Mouse (Mus musculus) retina, embryonic 14.5 days (tissue): ENCODE measurements around the gene Arf5.

Source experiments
- DNase-seq: peaks from one replicate; pipeline ENCODE4 v3.0.0-alpha.2; 2015; ENCODE audit warnings: low spot score

Arf5 gene

DNA sequence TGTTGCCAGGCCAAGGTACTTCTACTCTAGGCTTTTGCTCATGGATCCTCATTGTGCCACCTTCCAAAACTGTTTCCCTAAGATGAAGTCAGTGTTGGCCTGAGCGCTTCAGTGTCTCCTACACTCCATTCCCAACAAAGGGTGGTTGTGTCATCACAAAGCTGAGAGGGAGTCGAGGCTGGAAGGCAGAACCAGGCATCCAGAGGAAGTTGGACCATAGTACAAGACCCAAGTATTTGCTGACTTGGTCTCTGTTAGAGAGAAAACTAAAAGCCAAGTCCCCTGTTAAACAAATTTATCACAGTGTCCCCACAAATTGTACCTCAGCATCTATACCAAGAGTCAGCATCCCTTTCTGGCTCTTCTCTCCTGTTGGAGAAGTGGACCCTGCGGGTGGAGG is 4.9 kb downstream of the Arf5 start, which contains the start of gene Gcc1:
Gcc1 (minus strand) TSS at position 101 of the 400 bp plus-strand sequence.
- DNase-seq, result no peak

DNA sequence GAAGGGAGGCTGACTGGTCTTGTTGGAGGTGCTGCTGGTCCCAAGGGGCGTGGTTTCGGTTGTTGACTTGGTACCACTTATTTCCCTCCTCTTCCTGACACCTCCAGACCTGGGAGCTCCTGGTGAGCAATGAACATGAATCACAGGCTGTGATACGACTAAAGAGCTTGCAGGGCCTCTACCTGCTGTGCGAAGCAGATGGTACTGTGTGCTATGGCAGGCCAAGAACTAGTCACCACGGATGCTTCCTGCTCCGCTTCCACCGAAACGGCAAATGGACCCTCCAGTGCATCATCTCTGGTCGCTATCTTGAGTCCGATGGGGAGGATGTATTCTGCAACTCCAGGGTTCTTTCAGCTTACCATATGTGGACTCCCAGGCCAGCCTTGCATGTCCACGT is 6.5 kb downstream of the Arf5 start:
- no peak for DNase-seq

DNA sequence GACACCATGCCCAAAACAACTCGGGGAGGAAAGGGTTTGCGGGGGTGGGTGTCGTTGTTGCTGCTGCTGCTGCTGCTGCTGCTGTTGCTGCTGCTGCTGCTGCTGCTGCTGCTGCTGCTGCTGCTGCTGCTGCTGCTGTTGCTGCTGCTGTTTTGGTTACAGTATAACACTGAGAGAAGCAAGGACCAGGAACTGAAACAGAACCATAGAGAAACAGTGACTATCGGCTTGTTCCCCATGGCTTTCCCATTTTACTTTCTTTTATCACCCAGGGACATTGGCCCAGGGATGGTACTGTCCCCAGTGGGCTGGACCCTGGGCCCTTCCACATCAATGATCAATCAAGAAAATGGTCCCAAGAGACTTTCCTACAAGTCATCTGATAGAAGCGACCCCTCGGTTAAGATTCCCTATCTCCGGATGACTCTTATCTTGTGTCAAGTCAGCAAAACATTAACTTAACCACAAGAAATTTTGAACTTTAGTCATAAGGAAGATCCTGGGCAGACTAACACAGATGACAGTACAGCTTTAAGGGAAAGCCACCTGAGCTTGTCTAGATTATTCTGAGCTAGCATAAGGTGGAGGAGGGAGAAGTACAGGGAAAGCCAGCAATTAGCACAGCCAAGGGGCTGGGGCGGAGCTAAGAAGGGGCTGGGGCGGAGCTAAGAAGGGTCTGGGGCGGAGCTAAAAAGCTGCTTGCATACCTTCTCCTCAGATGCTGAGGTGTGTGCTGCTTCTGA is 7.6 kb downstream of the Arf5 start:
- DNase-seq, result peak; percentile 7

DNA sequence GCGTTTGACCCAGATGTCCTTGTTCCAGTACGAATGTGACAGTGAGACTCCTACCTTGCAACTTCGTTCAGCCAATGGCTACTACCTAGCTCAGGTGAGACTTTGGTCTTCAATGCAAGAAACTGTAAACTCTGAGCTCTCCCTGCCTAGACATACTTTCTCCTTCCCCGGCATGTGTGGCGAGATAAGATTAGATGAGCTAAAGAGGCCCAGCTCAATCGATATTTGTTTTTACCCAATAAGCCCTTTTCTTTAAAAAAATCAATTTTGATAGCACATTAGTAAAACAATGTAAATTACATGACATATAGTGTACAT is 8.1 kb downstream of the Arf5 start:
- no peak for DNase-seq

DNA sequence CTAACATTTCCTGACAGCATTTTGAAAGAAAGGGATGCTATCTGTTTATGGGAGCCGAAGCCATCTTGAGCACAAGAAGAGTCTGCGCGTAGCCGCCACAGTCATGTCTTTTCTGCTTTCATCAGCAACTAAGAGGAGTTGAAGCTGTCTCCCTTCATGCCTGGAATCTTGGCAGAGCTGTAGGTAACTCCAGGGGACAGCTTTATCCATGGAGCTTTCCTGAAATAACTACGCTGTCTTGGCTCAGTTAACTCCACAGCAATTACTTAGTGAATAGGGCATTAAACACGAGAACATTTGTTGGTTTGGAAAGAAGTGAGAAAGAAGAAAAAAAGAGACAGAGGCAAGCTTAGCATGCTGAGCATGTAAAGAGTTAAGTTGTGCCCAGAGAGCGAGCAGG is 24.6 kb downstream of the Arf5 start:
- DNase-seq, result no peak

DNA sequence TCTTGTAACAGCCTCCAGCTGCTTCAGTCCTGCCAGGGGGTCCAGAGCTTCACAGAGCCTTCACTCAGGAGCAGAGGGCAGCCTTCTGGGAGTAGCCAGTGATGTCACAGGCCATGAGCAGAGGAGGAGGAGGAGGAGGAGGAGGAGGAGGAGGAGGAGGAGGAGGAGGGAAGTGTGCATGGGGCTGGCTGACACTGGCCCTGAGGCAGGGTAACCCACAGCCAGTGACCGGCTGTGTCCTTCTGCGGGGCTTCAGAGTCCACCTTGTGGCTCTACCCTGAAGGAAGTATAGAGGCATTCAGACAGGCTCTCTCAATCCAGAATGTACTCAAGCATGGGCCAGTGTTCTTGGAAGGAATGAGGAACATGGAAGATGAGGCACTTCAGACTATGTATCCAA is 25.9 kb downstream of the Arf5 start, which contains the start of gene Pax4:
Pax4 (minus strand) TSS at position 101 of the 400 bp plus-strand sequence.
- no peak for DNase-seq

DNA sequence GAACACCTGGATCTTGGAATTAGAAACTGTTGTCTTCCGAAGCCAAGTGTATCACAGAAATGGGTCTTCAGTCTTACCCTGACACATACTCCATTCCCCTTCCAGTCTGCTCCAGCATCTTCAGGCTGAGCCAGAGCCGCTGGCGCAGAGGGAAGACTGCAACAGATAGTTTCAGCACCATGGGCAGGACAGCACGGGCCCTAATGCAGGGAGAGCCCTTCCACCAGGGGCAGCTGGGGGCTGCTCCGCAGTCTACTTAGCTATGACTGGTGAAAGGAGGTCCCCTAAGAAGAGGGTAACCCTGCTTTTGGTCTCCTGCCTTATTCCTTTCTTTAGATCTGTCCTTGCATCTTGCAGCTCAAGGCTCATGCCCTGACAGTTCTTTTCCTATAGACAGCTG is 27.1 kb downstream of the Arf5 start:
- peak; percentile 3 for DNase-seq

DNA sequence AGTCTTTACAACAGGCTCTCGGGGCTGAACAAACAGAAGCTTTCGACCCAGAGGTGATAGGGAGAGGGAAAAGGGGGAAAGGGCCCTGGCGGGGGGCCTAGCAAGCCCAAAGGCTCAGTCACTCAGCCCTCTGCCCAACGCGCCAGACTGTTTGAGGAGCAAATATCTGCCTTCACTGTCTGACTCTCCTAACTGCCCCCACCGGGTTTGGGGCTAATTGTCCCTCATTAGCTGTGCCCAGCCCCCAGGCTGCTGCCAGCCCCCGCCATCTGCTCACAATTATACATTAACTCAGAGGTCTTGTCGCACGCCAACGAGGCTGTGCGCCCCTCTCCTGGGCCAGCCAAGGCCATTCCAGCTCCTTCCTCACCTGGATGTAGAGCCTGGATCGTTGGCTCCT is 27.6 kb downstream of the Arf5 start:
- DNase-seq, result no peak

DNA sequence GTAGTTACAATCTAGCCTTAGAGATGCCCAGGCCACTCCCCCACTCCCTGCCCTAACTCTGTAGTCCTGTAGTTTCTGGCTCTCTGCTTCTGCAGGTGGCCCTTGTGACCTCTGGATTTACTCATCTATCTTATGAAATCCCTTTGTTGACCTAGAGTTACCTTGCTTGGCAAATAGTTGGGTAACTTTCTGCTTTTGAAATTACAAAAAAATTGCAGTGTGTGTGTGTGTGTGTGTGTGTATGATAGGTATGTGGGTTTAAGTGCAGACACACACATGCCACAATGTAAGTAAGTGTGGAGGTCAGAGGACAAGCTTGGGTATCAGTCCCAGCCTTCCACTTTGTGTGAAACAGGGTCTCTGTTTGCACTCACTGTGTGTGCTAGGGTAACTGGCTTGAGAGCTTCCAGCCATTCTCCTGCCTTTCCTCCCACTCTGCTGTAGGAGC is 35.9 kb downstream of the Arf5 start:
- DNase-seq, result no peak

DNA sequence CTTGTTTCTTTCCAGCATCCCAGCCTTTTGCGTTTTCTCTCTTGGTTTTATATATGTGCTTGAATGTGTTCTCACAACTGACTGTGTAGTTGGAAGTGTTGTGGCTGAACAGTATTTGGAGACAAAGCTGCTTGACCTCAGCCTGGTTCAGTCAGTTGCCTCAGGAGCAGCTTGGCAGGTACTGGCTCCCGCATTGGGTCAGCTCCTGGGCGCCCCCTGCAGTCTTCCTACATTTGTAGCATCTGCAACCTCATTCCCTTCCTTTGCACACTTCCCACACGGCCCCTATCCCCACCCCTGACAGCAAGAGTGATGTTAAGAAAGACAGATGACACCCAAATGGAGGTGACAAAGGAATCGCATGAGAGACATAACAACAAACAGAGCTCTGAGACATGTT is 37.2 kb downstream of the Arf5 start:
- peak; percentile 75 for DNase-seq

DNA sequence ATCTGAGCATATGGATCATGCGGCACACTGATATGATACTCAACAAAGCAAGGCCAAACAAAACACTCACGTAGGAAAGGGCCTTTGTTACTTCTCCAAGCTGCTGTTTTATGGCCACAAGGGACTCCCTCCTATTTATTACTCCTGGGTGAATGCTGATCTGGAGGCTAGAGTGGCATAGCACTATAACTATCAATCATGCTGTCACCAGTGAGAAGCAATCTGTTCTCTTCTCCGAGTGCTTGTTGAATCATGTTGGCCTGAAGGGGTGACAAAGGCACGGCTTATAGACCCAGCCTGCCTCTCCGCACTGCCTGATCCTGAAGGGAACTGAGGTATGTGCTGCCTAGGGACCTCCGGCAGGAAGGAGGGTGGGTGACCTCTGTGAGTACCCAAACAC is 41.3 kb downstream of the Arf5 start:
- DNase-seq, result no peak

DNA sequence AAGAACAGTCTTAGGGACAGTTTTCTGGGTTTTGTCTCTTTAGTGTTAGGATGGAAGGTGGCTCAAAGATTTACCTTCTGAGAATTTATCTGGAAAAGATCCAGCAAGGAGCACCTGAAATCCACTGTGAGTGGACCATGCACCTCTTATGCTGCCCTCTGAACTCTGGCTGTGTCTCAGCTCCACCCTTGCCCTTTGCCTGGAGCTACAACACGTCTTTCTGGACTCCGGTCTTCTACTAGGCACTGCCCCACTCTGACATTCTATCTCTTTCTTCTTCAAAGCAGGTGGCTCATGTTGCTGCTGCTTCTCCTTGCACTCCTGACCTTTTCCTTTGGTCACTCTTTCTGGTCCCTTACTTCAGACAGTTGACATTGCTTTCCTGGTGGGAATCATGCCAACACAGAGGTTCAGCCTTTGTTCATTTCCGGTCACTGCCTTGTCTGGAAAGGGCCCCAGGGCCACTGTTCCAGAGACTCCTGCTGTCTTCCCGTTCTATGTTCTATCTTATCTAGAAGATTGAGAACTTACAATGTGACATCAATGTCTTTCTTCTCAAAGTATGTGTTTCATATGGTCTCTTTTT is 46.8 kb downstream of the Arf5 start:
- DNase-seq, result no peak

DNA sequence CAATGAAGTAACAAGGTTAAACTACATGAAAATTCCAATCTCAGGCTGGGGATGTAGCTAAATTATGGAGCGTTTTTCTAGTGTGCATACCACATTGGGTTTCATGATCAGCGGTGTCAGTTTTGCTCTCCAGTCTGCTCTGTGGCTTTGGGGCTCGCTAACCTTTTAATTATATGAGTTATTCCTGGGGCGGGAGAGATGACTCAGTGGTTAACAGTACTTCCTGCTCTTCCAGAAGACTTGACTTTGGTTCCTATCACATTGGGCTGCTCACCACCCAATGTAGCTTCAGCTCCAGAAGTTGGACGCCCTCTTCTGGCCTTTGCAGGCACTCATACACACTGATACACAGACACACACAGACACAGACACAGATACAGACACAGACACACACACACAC is 47.3 kb downstream of the Arf5 start:
- no peak for DNase-seq

DNA sequence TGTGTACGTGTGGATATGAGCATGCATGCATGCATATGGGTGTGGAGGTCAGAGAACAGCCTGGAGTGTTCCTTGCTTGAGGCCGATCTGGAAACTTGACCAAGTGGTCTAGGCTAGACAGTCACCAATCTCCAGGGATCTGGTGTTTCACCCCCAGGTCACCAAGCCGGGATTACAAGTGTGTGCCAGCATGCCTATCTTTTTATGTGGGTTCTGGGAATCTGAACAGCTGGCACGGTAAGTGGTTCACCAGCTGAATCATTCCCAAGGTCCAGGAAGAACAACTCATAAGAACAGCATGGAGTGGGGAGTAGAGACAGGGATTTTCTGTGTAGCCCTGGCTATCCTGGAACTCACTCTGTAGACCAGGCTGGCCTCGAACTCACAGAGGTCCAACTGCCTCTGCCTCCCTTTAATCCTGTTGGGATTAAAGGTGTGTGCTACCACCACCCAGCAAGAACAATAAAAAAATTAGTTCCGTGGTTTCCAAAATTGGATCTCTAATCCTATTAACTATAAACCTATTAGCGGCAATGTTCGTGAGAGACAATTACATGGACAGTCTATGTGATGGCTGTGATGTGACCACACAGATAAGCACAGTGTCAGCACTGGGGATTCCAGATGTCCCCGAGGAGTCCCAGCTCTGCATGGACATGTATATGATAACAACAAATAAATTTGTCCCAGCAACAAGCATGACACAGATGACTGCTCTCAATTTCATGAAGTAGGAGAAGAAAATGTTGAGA is 48.1 kb downstream of the Arf5 start:
- no peak for DNase-seq

DNA sequence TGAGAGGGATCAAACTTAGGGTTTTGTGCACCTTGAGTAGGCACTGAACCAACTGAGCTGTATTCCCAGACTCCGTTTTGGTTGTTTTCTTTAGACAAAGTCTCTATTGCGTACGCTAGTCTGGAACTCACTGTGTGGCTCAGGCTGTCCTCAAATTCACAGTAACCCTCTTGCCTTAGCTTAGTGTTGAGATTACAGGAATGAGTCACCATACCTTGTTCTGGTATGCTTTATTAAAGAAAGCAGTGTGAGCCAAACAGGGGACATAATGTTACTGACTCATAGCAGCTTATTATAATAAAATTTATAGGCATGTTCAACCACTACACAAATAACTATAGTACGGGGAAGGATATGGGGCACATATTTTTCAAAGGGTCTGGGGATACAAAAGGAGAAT is 50.9 kb downstream of the Arf5 start:
- DNase-seq, result no peak

DNA sequence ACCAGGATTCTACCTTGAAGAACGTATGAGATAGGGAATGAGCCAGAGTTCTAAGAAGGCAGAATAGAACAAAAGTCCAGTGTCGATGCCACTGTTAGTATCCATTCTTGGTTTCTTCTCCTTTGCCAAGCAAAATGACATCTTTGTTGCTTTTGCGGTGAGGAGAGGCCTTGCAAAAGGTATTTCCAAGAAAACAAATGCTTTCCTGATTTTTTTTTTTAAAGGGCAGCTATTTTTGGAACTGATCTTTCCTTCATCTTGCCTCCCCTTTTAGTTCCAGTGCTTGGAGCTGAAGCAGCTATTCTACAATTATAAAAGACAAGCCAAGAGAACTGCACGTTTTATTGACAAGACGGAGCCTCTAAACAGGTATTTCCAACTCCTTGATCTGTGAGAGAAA is 51.5 kb downstream of the Arf5 start, which contains the start of gene Snd1:
Snd1 (plus strand) TSS at position 301 of the 400 bp plus-strand sequence.
- DNase-seq, result no peak
